Mouse (Mus musculus) brain, embryonic 14.5 days (tissue): ENCODE measurements at regions not wholly inside any gene's neighbourhood (a gene's known extent, or its start where the extent isn't known, plus 50 kb on each side); places are given as distances from the start of the nearest gene placed in this dataset.

Source experiments
- CTCF ChIP-seq: fragments of 200-500 bp; IDR thresholded peaks from 2 replicates; pipeline ENCODE4 v1.5.1; 2012; ENCODE audit warnings: inconsistent platforms, mild to moderate bottlenecking, moderate library complexity, borderline replicate concordance; ENCODE audit not compliant: insufficient read depth, insufficient read length; ENCODE audit errors: extremely low read depth
- POLR2A ChIP-seq: fragments of 200-500 bp; IDR thresholded peaks from 2 replicates; pipeline ENCODE4 v1.6.1; 2012; ENCODE audit warnings: mild to moderate bottlenecking, inconsistent platforms, borderline replicate concordance; ENCODE audit not compliant: poor library complexity, insufficient read depth, insufficient read length, severe bottlenecking; ENCODE audit errors: extremely low read depth

DNA sequence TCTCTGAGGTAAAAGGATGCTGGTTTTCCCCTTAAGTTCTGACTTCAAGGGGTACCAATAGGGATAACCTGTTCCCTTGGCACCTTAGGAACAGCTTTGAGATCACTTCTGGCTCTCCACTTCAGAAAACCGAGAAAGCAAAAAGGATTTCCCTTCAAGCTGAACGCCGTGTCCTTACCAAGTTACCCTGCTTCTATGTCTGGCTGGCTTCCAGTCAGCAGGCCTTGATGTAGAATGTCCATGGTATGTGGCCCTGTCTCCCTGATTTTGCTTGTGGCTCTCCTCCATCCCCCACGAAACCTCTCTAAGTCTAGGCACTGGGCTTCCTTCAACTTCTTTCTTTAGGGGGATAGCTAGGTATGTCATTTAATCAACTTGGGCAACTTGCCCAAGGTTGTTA lies 55.7 kb downstream of the Foxb1 start:
- TF ChIP-seq POLR2A (no peak), CTCF (no peak)
